Mouse (Mus musculus) embryonic facial prominence, embryonic 12.5 days (tissue): ENCODE results near the gene Peli2. TPM values are rescaled to one million over a fixed set of nuclear protein-coding genes. Genes with fewer than 3 reads are reported as not detected.

Source experiments
- ATAC-seq: fragments of 200-750 bp; cut with Nextera tagmentation; 2 replicates; pipeline ENCODE4 v1.8.0; 2017; ENCODE audit not compliant: insufficient number of reproducible peaks, insufficient read depth, low FRiP score, low TSS enrichment
- H3K27ac ChIP-seq: fragments of 300-500 bp; sonication (generic); 2 replicates; pipeline ENCODE4 v1.5.1; 2016; ENCODE audit warnings: mild to moderate bottlenecking
- H3K27me3 ChIP-seq: fragments of 300-500 bp; sonication (generic); 2 replicates; pipeline ENCODE4 v1.6.1; 2016; ENCODE audit warnings: mild to moderate bottlenecking, moderate library complexity
- H3K36me3 ChIP-seq: fragments of 300-500 bp; sonication (generic); 2 replicates; pipeline ENCODE4 v1.6.1; 2016; ENCODE audit warnings: mild to moderate bottlenecking
- H3K4me1 ChIP-seq: fragments of 300-500 bp; sonication (generic); 2 replicates; pipeline ENCODE4 v1.6.1; 2016
- H3K4me2 ChIP-seq: fragments of 300-500 bp; sonication (generic); replicated peaks from 2 replicates; pipeline ENCODE4 v1.6.1; 2016; ENCODE audit warnings: mild to moderate bottlenecking, moderate library complexity
- H3K4me3 ChIP-seq: fragments of 300-500 bp; sonication (generic); 2 replicates; pipeline ENCODE4 v1.5.1; 2016; ENCODE audit warnings: mild to moderate bottlenecking
- H3K9ac ChIP-seq: fragments of 300-500 bp; sonication (generic); 2 replicates; pipeline ENCODE4 v1.6.1; 2016; ENCODE audit warnings: mild to moderate bottlenecking, moderate library complexity
- H3K9me3 ChIP-seq: fragments of 300-500 bp; sonication (generic); 2 replicates; pipeline ENCODE4 v1.6.1; 2016; ENCODE audit warnings: mild to moderate bottlenecking, moderate library complexity
- WGBS: fragments of 180-500 bp; shearing (Covaris S2); methylation state at CpG from one replicate; pipeline ENCODE4 v1.1.7; 2016; 5-methylcytosine and 5-hydroxymethylcytosine counted together
- polyA plus RNA-seq: library from polyadenylated mRNA; unstranded; fragments of >200 nt; fragmentation: Nextera tagmentation; extraction: Ambion mirVana; gene quantifications from 2 replicates; pipeline ENCODE4 v1.2.1, GENCODE M21; 2016

Peli2 gene
- polyA plus RNA-seq, 1 experiment from 2014 or later: 9.9 TPM

GRCm38 (mm10) chr14:48154641-48155040, 34.0 kb downstream of the Peli2 start:
- no peak overlapping the region for H3K4me3 ChIP-seq
- no peaks in the 10 kb centered on the region for H3K36me3 ChIP-seq
- peaks cover 8% of the 10 kb centered on the region; the same call in 1 of the 2 replicates for H3K4me1 ChIP-seq
- H3K9ac ChIP-seq: no peak overlapping the region
- no peaks in the 10 kb centered on the region for H3K27me3 ChIP-seq
- no peak overlapping the region for H3K27ac ChIP-seq
- no peak for ATAC-seq
- WGBS: 67% methylated on average over 8 of the region's 8 CpGs
- H3K4me2 ChIP-seq: no peak overlapping the region
- H3K9me3 ChIP-seq: no peaks in the 10 kb centered on the region

DNA sequence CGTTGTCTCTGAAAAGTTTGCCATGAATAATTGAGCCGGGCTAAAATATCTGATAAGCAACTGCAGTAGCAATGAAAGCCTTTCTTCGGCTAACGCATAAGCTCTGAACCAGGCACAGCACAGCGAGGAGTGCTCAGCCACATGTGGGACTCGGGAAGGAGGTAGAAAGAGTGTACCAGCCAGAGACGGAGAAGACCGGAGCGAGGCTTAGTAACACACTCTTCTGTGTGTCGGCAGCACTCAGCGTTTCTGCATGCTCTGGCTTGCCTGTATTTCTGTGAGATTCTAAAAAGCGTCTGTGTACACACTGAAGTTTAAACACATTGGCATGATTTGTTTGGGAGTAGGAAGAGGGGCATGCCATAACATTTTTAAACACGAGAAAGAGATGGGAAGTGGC, 34.5 kb downstream of the Peli2 start:
- Histone ChIP-seq H3K4me1 (peaks cover 3% of the 10 kb centered on the region; the same call in 1 of the 2 replicates), H3K27ac (no peak overlapping the region), H3K4me3 (no peak overlapping the region), H3K4me2 (no peak overlapping the region), H3K27me3 (no peaks in the 10 kb centered on the region), H3K9me3 (no peaks in the 10 kb centered on the region), H3K9ac (no peak overlapping the region), H3K36me3 (no peaks in the 10 kb centered on the region)
- WGBS: 54% methylated on average over 13 of the region's 13 CpGs
- ATAC-seq: no peak

DNA sequence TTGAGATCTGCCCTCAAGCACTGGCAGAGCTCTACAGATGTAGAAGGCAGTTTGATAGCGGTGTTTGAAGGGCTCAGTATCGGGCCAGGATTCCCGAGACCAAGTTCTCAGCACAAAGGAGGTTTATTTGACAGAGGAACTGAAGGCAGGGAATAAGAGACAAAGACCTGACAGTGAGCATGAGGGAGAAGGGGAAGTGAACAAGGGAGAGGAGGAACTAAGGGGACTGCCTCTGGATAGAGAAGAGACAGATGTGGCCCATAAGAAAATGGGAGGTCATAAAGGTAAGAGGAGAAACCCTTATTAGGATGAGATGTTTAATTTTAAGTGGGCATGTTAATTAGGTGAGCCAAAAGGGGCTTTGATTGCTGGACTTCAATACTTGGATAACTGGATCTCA, 36.5 kb downstream of the Peli2 start:
- 47% methylated on average over 3 of the region's 3 CpGs for WGBS
- no peaks in the 10 kb centered on the region for H3K27me3 ChIP-seq
- no peak overlapping the region for H3K9ac ChIP-seq
- no peak for ATAC-seq
- no peak overlapping the region for H3K4me3 ChIP-seq
- no peaks in the 10 kb centered on the region for H3K9me3 ChIP-seq
- H3K36me3 ChIP-seq: no peaks in the 10 kb centered on the region
- no peak overlapping the region for H3K27ac ChIP-seq
- peaks cover 3% of the 10 kb centered on the region; the same call in 1 of the 2 replicates for H3K4me1 ChIP-seq
- H3K4me2 ChIP-seq: no peak overlapping the region

DNA sequence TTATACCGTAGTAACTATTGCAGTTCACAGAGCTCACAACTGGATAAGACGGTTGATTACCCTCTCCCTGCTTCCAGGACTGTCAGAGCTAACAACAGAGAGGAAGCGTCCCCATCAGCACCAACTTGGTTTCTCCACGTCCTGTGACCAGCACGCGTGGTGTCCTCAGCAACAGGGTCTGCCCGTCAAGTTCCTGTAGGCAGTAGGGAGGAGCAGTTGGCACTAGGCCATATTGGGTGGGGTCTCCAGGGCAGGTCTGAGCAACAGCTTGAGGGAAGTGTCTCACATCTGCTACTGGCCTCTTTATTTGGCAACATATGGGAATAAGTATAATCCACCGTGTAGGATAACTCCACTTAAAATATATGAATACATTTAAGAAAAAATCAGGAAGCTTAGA, 37.2 kb downstream of the Peli2 start:
- Histone ChIP-seq H3K36me3 (no peaks in the 10 kb centered on the region), H3K9me3 (no peaks in the 10 kb centered on the region), H3K9ac (no peak overlapping the region), H3K4me1 (peaks cover 3% of the 10 kb centered on the region; the same call in 1 of the 2 replicates), H3K4me2 (no peak overlapping the region), H3K27ac (no peak overlapping the region), H3K4me3 (no peak overlapping the region), H3K27me3 (no peaks in the 10 kb centered on the region)
- ATAC-seq: no peak
- 77% methylated on average over 8 of the region's 8 CpGs for WGBS

DNA sequence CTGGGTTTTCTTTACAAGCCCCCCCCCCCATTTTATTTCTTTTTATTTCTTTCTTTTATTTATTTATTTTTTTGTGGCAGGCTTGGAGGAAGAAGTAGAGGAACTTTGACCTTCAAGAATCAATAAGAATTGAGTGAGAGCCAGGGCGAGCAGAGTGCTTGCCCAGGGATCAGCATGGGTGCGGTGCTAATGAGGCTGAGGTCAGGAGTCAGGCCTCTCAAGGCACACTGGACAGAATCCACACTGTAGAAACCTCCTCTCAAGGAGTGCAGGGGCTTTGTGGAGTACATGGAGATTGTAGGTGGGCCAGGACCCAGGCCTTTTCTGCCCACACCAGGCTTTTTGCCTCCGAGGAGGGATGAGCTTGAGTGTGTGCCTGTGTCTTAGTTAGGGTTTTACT, 38.8 kb downstream of the Peli2 start:
- no peaks in the 10 kb centered on the region for H3K36me3 ChIP-seq
- H3K9ac ChIP-seq: no peak overlapping the region
- peaks cover 5% of the 10 kb centered on the region for H3K4me1 ChIP-seq
- no peak overlapping the region for H3K4me3 ChIP-seq
- no peaks in the 10 kb centered on the region for H3K27me3 ChIP-seq
- H3K4me2 ChIP-seq: no peak overlapping the region
- 51% methylated on average over 3 of the region's 3 CpGs for WGBS
- H3K9me3 ChIP-seq: no peaks in the 10 kb centered on the region
- H3K27ac ChIP-seq: no peak overlapping the region
- no peak for ATAC-seq

GRCm38 (mm10) chr14:48162446-48162845, 41.8 kb downstream of the Peli2 start:
- ATAC-seq: no peak
- peaks cover 17% of the 10 kb centered on the region for H3K4me1 ChIP-seq
- WGBS: 91% methylated on average over 14 of the region's 14 CpGs
- no peaks in the 10 kb centered on the region for H3K36me3 ChIP-seq
- no peak overlapping the region for H3K9ac ChIP-seq
- H3K27ac ChIP-seq: no peak overlapping the region
- no peaks in the 10 kb centered on the region for H3K27me3 ChIP-seq
- no peak overlapping the region for H3K4me2 ChIP-seq
- no peaks in the 10 kb centered on the region for H3K9me3 ChIP-seq
- no peak overlapping the region for H3K4me3 ChIP-seq

GRCm38 (mm10) chr14:48164917-48165316, 44.3 kb downstream of the Peli2 start:
- Histone ChIP-seq H3K4me2 (no peak overlapping the region), H3K4me3 (no peak overlapping the region), H3K36me3 (no peaks in the 10 kb centered on the region), H3K9ac (no peak overlapping the region), H3K4me1 (peaks cover 17% of the 10 kb centered on the region), H3K27me3 (no peaks in the 10 kb centered on the region), H3K27ac (no peak overlapping the region), H3K9me3 (no peaks in the 10 kb centered on the region)
- 58% methylated on average over 8 of the region's 8 CpGs for WGBS
- ATAC-seq: no peak

DNA sequence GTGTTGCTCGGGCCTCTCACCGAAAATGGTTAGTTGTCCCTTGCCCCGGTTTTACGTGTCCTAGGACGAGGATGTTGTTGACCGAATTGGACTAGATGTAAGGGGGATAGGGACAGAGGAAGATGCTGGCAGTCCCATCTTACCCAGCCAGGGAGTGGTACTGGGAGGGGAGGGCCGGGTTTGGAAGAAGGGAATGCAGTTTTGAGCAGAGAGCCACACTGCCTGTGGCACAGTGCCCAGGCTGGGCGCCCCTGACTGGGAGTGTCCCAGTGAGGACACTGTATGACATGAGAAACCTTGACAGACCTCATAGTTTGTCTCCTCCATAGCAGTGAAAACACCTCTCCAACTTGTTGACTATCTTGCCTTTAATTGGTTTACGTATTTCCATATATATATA, 45.8 kb downstream of the Peli2 start:
- Histone ChIP-seq H3K4me3 (no peak overlapping the region), H3K27me3 (no peaks in the 10 kb centered on the region), H3K4me1 (peaks cover 22% of the 10 kb centered on the region), H3K27ac (no peak overlapping the region), H3K4me2 (no peak overlapping the region), H3K36me3 (no peaks in the 10 kb centered on the region), H3K9ac (no peak overlapping the region), H3K9me3 (no peaks in the 10 kb centered on the region)
- WGBS: 88% methylated on average over 9 of the region's 9 CpGs
- ATAC-seq: no peak

DNA sequence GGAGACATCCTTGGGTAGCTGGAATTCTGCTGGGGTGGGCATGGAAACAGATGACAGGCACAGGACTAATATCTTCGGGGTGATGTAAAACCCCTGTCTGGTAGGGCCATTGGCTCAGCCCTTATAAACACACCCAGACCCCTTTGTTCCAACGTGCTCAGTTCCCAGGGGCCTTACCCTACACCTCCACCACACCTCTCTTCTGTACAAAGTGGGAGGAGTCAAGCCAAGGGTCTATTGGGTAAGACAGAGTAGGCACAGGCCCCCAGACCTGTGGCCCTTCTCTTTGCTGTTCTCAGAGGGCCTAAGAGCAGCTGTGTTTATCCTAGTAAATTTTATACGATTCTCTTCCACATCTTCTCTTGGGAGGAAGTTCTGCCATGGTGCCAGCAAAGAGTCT, 46.4 kb downstream of the Peli2 start:
- no peak overlapping the region for H3K9ac ChIP-seq
- no peak overlapping the region for H3K27ac ChIP-seq
- H3K27me3 ChIP-seq: no peaks in the 10 kb centered on the region
- H3K36me3 ChIP-seq: no peaks in the 10 kb centered on the region
- WGBS: 58% methylated on average over 3 of the region's 3 CpGs
- peaks cover 25% of the 10 kb centered on the region for H3K4me1 ChIP-seq
- H3K9me3 ChIP-seq: no peaks in the 10 kb centered on the region
- no peak overlapping the region for H3K4me3 ChIP-seq
- ATAC-seq: no peak
- H3K4me2 ChIP-seq: no peak overlapping the region

- Histone ChIP-seq H3K4me3 (no peak overlapping the region), H3K27ac (no peak overlapping the region), H3K36me3 (no peaks in the 10 kb centered on the region), H3K27me3 (no peaks in the 10 kb centered on the region), H3K4me1 (peaks cover 30% of the 10 kb centered on the region), H3K9me3 (no peaks in the 10 kb centered on the region), H3K9ac (no peak overlapping the region), H3K4me2 (no peak overlapping the region)
- 84% methylated on average over 6 of the region's 6 CpGs for WGBS
- no peak for ATAC-seq
Observed at GRCm38 (mm10) chr14:48168116-48168515, 47.5 kb downstream of the Peli2 start.

DNA sequence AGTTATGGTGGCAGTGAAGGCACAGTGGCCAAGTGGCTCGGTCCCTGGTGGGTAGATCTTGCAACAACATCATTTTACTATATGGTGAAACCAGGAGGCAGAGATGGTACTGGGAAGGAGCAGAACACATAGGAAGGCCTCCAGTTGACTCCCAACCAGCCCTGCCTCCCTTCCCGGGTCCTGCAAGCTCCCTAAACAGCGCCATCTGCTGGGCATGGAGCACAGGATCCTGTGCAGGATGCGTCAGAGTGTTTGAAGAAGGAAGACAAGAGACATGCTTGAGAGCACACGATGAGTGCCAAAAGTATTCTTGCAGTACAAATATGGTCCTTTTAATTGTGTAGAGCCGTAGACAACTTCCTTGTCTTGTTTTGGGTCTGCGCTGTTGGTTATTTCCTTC, 49.3 kb downstream of the Peli2 start:
- Histone ChIP-seq H3K27ac (no peak overlapping the region), H3K4me1 (peaks cover 20% of the 10 kb centered on the region), H3K9me3 (no peaks in the 10 kb centered on the region), H3K4me2 (no peak overlapping the region), H3K27me3 (no peaks in the 10 kb centered on the region), H3K36me3 (no peaks in the 10 kb centered on the region), H3K4me3 (no peak overlapping the region), H3K9ac (no peak overlapping the region)
- ATAC-seq: no peak
- WGBS: 63% methylated on average over 7 of the region's 7 CpGs

GRCm38 (mm10) chr14:48171268-48171667, 50.6 kb downstream of the Peli2 start:
- H3K4me1 ChIP-seq: peaks cover 16% of the 10 kb centered on the region
- H3K36me3 ChIP-seq: no peaks in the 10 kb centered on the region
- H3K9ac ChIP-seq: no peak overlapping the region
- no peaks in the 10 kb centered on the region for H3K9me3 ChIP-seq
- no peaks in the 10 kb centered on the region for H3K27me3 ChIP-seq
- H3K27ac ChIP-seq: no peak overlapping the region
- no peak overlapping the region for H3K4me2 ChIP-seq
- 55% methylated on average over 12 of the region's 12 CpGs for WGBS
- no peak overlapping the region for H3K4me3 ChIP-seq
- ATAC-seq: no peak

DNA sequence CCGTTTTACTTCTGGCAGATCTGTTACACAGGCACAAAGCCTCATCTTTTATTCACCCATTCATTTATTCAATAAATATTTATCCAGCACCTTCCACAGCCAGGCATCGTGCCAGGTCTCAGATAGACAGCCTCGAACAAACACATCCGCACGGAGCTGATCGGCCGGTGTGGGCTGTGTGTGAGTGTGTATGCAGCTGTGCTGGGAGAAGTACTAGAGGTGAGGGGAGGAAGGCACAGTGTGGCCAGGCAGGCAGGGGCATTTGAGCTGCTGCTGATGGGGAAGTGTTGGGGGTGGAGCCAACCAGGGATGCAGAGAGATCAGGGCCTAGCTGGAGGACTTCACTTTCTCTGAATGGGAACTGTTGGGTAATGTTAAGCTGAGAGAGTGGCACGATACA, 51.4 kb downstream of the Peli2 start:
- no peaks in the 10 kb centered on the region for H3K27me3 ChIP-seq
- WGBS: 53% methylated on average over 8 of the region's 8 CpGs
- H3K9me3 ChIP-seq: no peaks in the 10 kb centered on the region
- no peak overlapping the region for H3K27ac ChIP-seq
- H3K4me2 ChIP-seq: no peak overlapping the region
- no peaks in the 10 kb centered on the region for H3K36me3 ChIP-seq
- no peak overlapping the region for H3K4me3 ChIP-seq
- H3K9ac ChIP-seq: no peak overlapping the region
- peaks cover 15% of the 10 kb centered on the region for H3K4me1 ChIP-seq
- ATAC-seq: no peak
